Mouse (Mus musculus) forebrain, embryonic 15.5 days (tissue): ENCODE results near the gene Lat2. TPM values are rescaled to one million over a fixed set of nuclear protein-coding genes. Genes with fewer than 3 reads are reported as not detected.

Experiments
- ATAC-seq: fragments of 200-750 bp; cut with Nextera tagmentation; replicated peaks from 2 replicates; pipeline ENCODE4 v1.8.0; 2017; ENCODE audit warnings: mild to moderate bottlenecking, moderate TSS enrichment, moderate library complexity
- H3K27ac ChIP-seq: fragments of 300-500 bp; sonication (generic); replicated peaks from 2 replicates; pipeline ENCODE4 v1.5.1; 2015; ENCODE audit warnings: mild to moderate bottlenecking, inconsistent platforms
- H3K27me3 ChIP-seq: fragments of 300-500 bp; sonication (generic); 2 replicates; pipeline ENCODE4 v1.6.1; 2015; ENCODE audit warnings: inconsistent platforms
- H3K36me3 ChIP-seq: fragments of 300-500 bp; sonication (generic); 2 replicates; pipeline ENCODE4 v1.6.1; 2015; ENCODE audit warnings: mild to moderate bottlenecking, inconsistent platforms
- H3K4me1 ChIP-seq: fragments of 300-500 bp; sonication (generic); 2 replicates; pipeline ENCODE4 v1.6.1; 2015; ENCODE audit warnings: inconsistent platforms
- H3K4me2 ChIP-seq: fragments of 300-500 bp; sonication (generic); replicated peaks from 2 replicates; pipeline ENCODE4 v1.6.1; 2015; ENCODE audit warnings: mild to moderate bottlenecking, inconsistent platforms
- H3K4me3 ChIP-seq: fragments of 300-500 bp; sonication (generic); 2 replicates; pipeline ENCODE4 v1.5.1; 2015; ENCODE audit warnings: mild to moderate bottlenecking, inconsistent platforms
- H3K9ac ChIP-seq: fragments of 300-500 bp; sonication (generic); replicated peaks from 2 replicates; pipeline ENCODE4 v1.6.1; 2015; ENCODE audit warnings: mild to moderate bottlenecking, inconsistent platforms
- H3K9me3 ChIP-seq: fragments of 300-500 bp; sonication (generic); 2 replicates; pipeline ENCODE4 v1.6.1; 2016; ENCODE audit warnings: inconsistent platforms
- WGBS: fragments of 180-500 bp; shearing (Covaris S2); methylation state at CpG from one replicate; pipeline ENCODE4 v1.1.7; 2015; ENCODE audit warnings: mixed read lengths; 5-methylcytosine and 5-hydroxymethylcytosine counted together
- polyA plus RNA-seq: library from polyadenylated mRNA; unstranded; fragments of >200 nt; fragmentation: Nextera tagmentation; extraction: Ambion mirVana; gene quantifications from 2 replicates; pipeline ENCODE4 v1.2.1, GENCODE M21; 2015

Lat2 gene
- polyA plus RNA-seq, 1 experiment from 2014 or later, result 2.6 TPM

GRCm38 (mm10) chr5:134582221-134582907 lies 32.5 kb downstream of the Lat2 start:
- peaks cover 13% of the 10 kb centered on the region for H3K4me1 ChIP-seq
- peak overlapping the region; percentile 93 for H3K4me3 ChIP-seq
- peak overlapping the region; percentile 87 for H3K9ac ChIP-seq
- no peaks in the 10 kb centered on the region for H3K9me3 ChIP-seq
- H3K27ac ChIP-seq, result peak overlapping the region; percentile 48; the same call in 1 of the 2 replicates
- H3K36me3 ChIP-seq, result no peaks in the 10 kb centered on the region
- WGBS, result 7% methylated on average over 29 of the region's 30 CpGs
- H3K4me2 ChIP-seq, result peak overlapping the region; percentile 52
- peak; percentile 97 for ATAC-seq
- H3K27me3 ChIP-seq, result no peaks in the 10 kb centered on the region

- 89% methylated on average over 5 of the region's 5 CpGs for WGBS
- Histone ChIP-seq H3K9ac (no peak within 1 kb of the TSS), H3K27ac (no peak within 1 kb of the TSS), H3K4me3 (no peak within 1 kb of the TSS), H3K4me1 (peaks cover 13% of the 10 kb centered on the region), H3K4me2 (no peak within 1 kb of the TSS), H3K9me3 (no peaks in the 10 kb centered on the region), H3K27me3 (no peaks in the 10 kb centered on the region), H3K36me3 (no peaks in the 10 kb centered on the region)
- no peak for ATAC-seq
Measured at GRCm38 (mm10) chr5:134581146-134581545, 33.7 kb downstream of the Lat2 start, which contains the start of gene Rfc2. Gene Rfc2 (plus strand): TSS chr5:134581366.

GRCm38 (mm10) chr5:134579135-134579534 lies 35.7 kb downstream of the Lat2 start:
- Histone ChIP-seq H3K4me1 (peaks cover 12% of the 10 kb centered on the region), H3K36me3 (no peaks in the 10 kb centered on the region), H3K9me3 (no peaks in the 10 kb centered on the region), H3K4me3 (no peak overlapping the region), H3K4me2 (no peak overlapping the region), H3K9ac (no peak overlapping the region), H3K27me3 (no peaks in the 10 kb centered on the region), H3K27ac (no peak overlapping the region)
- 69% methylated on average over 3 of the region's 3 CpGs for WGBS
- no peak for ATAC-seq

DNA sequence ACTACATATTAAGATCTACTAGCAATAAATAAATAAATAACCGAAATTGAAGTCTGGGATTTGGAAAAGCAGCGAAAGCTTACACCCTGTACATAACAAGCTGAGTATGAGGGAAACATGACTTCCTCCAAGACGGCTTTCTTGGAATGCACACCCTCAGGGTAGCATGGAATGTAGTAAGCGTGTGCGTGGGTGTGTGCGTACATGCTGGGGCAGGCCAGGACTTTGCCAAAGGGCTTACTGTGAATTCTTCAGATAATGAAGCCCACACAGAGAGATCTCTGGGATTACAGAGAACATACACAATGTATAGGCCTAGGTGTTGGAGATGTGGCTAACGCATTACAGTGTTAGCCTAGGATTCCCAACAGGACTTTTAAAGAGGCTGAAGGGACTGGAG lies 37.3 kb downstream of the Lat2 start:
- no peaks in the 10 kb centered on the region for H3K36me3 ChIP-seq
- no peak overlapping the region for H3K9ac ChIP-seq
- H3K27ac ChIP-seq, result no peak overlapping the region
- no peak overlapping the region for H3K4me2 ChIP-seq
- 91% methylated on average over 7 of the region's 7 CpGs for WGBS
- no peak for ATAC-seq
- H3K9me3 ChIP-seq, result no peaks in the 10 kb centered on the region
- H3K4me3 ChIP-seq, result no peak overlapping the region
- H3K4me1 ChIP-seq, result peaks cover 2% of the 10 kb centered on the region
- H3K27me3 ChIP-seq, result no peaks in the 10 kb centered on the region

DNA sequence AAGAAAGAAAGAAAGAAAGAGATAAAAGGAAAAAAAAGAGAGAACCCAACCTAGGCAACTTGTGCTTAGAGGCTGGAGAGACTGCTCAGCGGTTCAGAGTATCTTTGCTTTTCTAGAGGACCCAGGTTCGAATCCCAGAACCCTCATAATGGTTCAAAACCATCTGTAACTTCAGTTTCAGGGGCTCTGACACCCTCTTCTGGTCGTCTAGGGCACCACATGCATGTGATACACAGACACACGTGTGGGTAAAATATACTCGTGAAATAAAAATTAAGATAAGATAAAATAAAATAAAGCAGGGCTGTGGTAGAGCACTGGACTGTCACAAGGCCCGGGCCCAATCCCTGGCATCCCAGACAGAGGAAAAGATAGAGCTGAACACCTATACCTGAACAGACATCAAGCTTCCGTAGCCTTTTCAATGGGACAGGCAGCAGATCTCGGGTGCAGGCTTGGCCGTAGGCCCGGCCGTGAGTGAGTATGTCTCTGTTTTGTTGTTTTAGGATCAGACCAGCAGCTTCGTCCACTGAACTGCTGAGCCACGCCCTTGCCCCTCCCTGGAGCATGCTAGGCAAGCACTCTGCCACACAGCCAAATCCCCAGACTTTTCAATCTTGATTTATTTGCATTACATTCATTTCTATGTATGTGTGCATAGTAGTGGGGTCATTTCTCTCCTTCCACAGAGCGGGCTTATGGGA lies 38.2 kb downstream of the Lat2 start:
- Histone ChIP-seq H3K27ac (no peak overlapping the region), H3K4me3 (no peak overlapping the region), H3K9ac (no peak overlapping the region), H3K9me3 (no peaks in the 10 kb centered on the region), H3K4me1 (peaks cover 9% of the 10 kb centered on the region), H3K36me3 (no peaks in the 10 kb centered on the region), H3K4me2 (no peak overlapping the region), H3K27me3 (no peaks in the 10 kb centered on the region)
- ATAC-seq, result no peak
- 77% methylated on average over 14 of the region's 14 CpGs for WGBS

DNA sequence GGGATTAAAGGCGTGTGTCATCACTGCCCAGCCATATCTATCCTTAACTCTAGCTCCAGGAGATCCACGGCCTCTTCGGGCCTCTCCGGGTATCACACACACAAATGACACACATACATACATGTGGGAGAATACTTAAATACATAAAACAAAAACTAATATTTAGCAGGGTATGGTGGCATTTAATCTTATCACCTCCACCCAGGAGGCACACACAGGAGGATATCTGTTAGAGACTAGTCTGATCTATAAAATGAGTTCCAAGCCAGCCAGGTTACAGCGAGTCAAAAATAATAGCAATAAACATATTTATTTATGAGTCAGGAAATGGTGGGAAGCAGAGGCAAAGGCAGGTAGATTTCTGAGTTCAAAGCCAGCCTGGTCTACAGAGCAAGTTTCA lies 39.0 kb downstream of the Lat2 start:
- H3K4me1 ChIP-seq, result peaks cover 9% of the 10 kb centered on the region
- ATAC-seq, result no peak
- H3K27ac ChIP-seq, result no peak overlapping the region
- H3K9me3 ChIP-seq, result no peaks in the 10 kb centered on the region
- no peak overlapping the region for H3K4me3 ChIP-seq
- H3K36me3 ChIP-seq, result no peaks in the 10 kb centered on the region
- H3K27me3 ChIP-seq, result no peaks in the 10 kb centered on the region
- H3K4me2 ChIP-seq, result no peak overlapping the region
- 95% methylated on average over 5 of the region's 5 CpGs for WGBS
- H3K9ac ChIP-seq, result no peak overlapping the region

- H3K36me3 ChIP-seq, result no peaks in the 10 kb centered on the region
- 45% methylated on average over 10 of the region's 10 CpGs for WGBS
- H3K4me1 ChIP-seq, result peaks cover 9% of the 10 kb centered on the region
- peak overlapping the region; percentile 55 for H3K9ac ChIP-seq
- H3K27ac ChIP-seq, result peak overlapping the region; percentile 69
- 0 out of 2 replicates have a peak, but pooled peaks have one; percentile 19 for ATAC-seq
- no peaks in the 10 kb centered on the region for H3K27me3 ChIP-seq
- H3K4me3 ChIP-seq, result peak overlapping the region; percentile 46
- H3K9me3 ChIP-seq, result no peaks in the 10 kb centered on the region
- H3K4me2 ChIP-seq, result peak overlapping the region; percentile 76
Measured at GRCm38 (mm10) chr5:134572508-134573214, 42.2 kb downstream of the Lat2 start.

DNA sequence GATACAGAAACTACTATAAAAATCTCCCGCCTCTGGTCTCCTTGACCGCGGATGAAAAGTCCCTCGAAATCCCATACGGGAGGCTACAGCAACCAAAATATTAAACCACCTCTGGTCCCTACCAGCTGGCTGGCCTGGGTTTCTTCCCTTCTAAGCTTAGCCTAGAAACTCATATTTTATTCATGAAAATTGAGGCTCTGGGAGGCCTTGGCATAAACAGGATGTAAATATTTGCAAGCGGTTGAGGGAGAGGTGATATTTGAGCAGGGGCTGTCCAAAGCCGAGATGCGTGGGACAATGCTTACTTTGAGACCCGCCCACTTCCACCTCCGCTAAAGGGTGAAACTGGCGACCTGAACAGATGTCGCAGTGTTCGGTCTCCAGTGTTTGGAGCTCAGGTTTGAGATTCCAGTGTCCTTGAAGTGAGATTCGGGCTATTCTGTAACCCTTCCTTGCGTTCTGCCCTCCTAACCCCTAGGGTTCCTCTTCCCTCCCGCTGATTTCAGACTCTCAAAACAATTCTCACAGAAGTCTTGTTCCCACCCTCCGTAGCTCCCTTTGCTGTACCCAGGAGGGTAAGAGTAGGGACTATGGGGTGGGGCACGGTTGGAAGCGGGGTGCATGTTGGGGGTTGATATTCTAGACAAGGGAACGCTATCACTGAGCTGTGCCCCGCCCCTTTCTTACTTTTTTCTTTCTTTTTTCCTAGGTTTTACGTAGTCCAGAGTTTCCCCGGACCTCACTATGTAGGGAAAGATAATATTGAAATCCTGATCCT lies 42.9 kb downstream of the Lat2 start:
- peak; percentile 77 for ATAC-seq
- Histone ChIP-seq H3K9me3 (no peaks in the 10 kb centered on the region), H3K27me3 (no peaks in the 10 kb centered on the region), H3K4me3 (peak overlapping the region; percentile 46), H3K36me3 (no peaks in the 10 kb centered on the region), H3K4me1 (peaks cover 9% of the 10 kb centered on the region), H3K4me2 (peak overlapping the region; percentile 76), H3K9ac (peak overlapping the region; percentile 55), H3K27ac (peak overlapping the region; percentile 69)
- WGBS, result 1% methylated on average over 23 of the region's 23 CpGs

- 68% methylated on average over 8 of the region's 8 CpGs for WGBS
- ATAC-seq, result no peak
- no peak overlapping the region for H3K9ac ChIP-seq
Measured at GRCm38 (mm10) chr5:134568964-134569491, 45.8 kb downstream of the Lat2 start.

DNA sequence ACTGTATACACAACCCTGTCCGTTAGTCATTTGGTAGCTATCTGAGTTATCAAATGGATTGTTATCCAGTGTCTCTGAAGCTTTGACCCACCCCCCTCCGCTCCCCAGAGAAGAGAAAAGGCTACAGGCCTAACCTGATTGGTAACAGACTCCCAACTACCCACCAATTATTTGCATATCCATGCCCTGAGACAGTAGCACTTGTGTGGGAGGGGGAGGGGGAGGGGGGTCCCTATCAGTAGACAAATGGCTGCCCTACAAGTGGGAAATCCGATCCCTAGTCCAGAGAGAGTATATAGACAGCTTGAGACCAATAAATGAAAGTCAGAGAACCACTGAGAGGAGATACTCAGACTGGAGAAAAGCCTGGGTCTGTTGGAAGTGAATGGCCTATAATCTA lies 46.8 kb downstream of the Lat2 start:
- Histone ChIP-seq H3K4me3 (no peak overlapping the region), H3K9me3 (no peaks in the 10 kb centered on the region), H3K27ac (no peak overlapping the region), H3K36me3 (no peaks in the 10 kb centered on the region), H3K27me3 (no peaks in the 10 kb centered on the region), H3K9ac (no peak overlapping the region), H3K4me1 (peaks cover 12% of the 10 kb centered on the region), H3K4me2 (no peak overlapping the region)
- ATAC-seq, result no peak
- 69% methylated on average over 3 of the region's 3 CpGs for WGBS

More at GRCm38 (mm10) chr5:134568964-134569491, 45.8 kb downstream of the Lat2 start:
- Histone ChIP-seq H3K36me3 (no peaks in the 10 kb centered on the region), H3K27me3 (no peaks in the 10 kb centered on the region), H3K27ac (no peak overlapping the region), H3K4me1 (peaks cover 9% of the 10 kb centered on the region), H3K4me3 (no peak overlapping the region), H3K9me3 (no peaks in the 10 kb centered on the region), H3K4me2 (no peak overlapping the region)

- Histone ChIP-seq H3K36me3 (no peaks in the 10 kb centered on the region), H3K27ac (no peak overlapping the region), H3K4me3 (no peak overlapping the region), H3K4me1 (peaks cover 11% of the 10 kb centered on the region), H3K27me3 (no peaks in the 10 kb centered on the region), H3K4me2 (no peak overlapping the region), H3K9me3 (no peaks in the 10 kb centered on the region), H3K9ac (no peak overlapping the region)
- ATAC-seq, result no peak
- 92% methylated on average over 4 of the region's 4 CpGs for WGBS
Measured at GRCm38 (mm10) chr5:134567445-134567844, 47.4 kb downstream of the Lat2 start.
